Mouse (Mus musculus) liver (tissue): Measurements from ENCODE around the gene Prdm2.
A peak's percentile ranks its signal among the peaks of the same experiment; 100 is the strongest.

ENCODE experiments used
- DNase-seq: peaks from one replicate; pipeline ENCODE4 v3.0.0-alpha.2; 2020; ENCODE audit warnings: mixed read lengths

The Prdm2 gene

GRCm38 (mm10) chr4:143209997-143210396 is 2.8 kb downstream of the Prdm2 start:
- no peak for DNase-seq

- DNase-seq, result no peak
Observed at GRCm38 (mm10) chr4:143202653-143203052, 10.1 kb downstream of the Prdm2 start.

GRCm38 (mm10) chr4:143198371-143198770 is 14.4 kb downstream of the Prdm2 start:
- no peak for DNase-seq

- DNase-seq, result no peak
Observed at GRCm38 (mm10) chr4:143197845-143198356, 14.9 kb downstream of the Prdm2 start.

GRCm38 (mm10) chr4:143194328-143194727 is 18.5 kb downstream of the Prdm2 start:
- no peak for DNase-seq

GRCm38 (mm10) chr4:143193164-143193563 is 19.6 kb downstream of the Prdm2 start:
- no peak for DNase-seq

GRCm38 (mm10) chr4:143191783-143192182 is 21.0 kb downstream of the Prdm2 start:
- DNase-seq, result no peak

- DNase-seq, result no peak
Observed at GRCm38 (mm10) chr4:143190657-143191056, 22.1 kb downstream of the Prdm2 start.

GRCm38 (mm10) chr4:143188571-143189191 is 24.1 kb downstream of the Prdm2 start:
- DNase-seq, result no peak

- no peak for DNase-seq
Observed at GRCm38 (mm10) chr4:143186066-143186465, 26.7 kb downstream of the Prdm2 start.

GRCm38 (mm10) chr4:143185496-143185895 is 27.3 kb downstream of the Prdm2 start:
- DNase-seq, result no peak

- DNase-seq, result no peak
Observed at GRCm38 (mm10) chr4:143183141-143183540, 29.7 kb downstream of the Prdm2 start.

- no peak for DNase-seq
Observed at GRCm38 (mm10) chr4:143180731-143181130, 32.1 kb downstream of the Prdm2 start.

- no peak for DNase-seq
Observed at GRCm38 (mm10) chr4:143171600-143172290, 41.0 kb downstream of the Prdm2 start.

- no peak for DNase-seq
Observed at GRCm38 (mm10) chr4:143170290-143170689, 42.5 kb downstream of the Prdm2 start.

- DNase-seq, result no peak
Observed at GRCm38 (mm10) chr4:143168093-143168492, 44.7 kb downstream of the Prdm2 start.

GRCm38 (mm10) chr4:143161619-143162479 is 50.9 kb downstream of the Prdm2 start:
- DNase-seq, result peak; percentile 98

- DNase-seq, result no peak
Observed at GRCm38 (mm10) chr4:143160826-143161225, 52.0 kb downstream of the Prdm2 start.

- DNase-seq, result no peak
Observed at GRCm38 (mm10) chr4:143159336-143159735, 53.5 kb downstream of the Prdm2 start.

GRCm38 (mm10) chr4:143155871-143156270 is 56.9 kb downstream of the Prdm2 start:
- DNase-seq, result no peak

GRCm38 (mm10) chr4:143155036-143155435 is 57.8 kb downstream of the Prdm2 start:
- no peak for DNase-seq

GRCm38 (mm10) chr4:143154571-143154970 is 58.2 kb downstream of the Prdm2 start:
- DNase-seq, result no peak

- DNase-seq, result no peak
Observed at GRCm38 (mm10) chr4:143152634-143153033, 60.2 kb downstream of the Prdm2 start.
